Mouse (Mus musculus): ENCODE measurements around the gene Acap1. TPM values are rescaled to one million over a fixed set of nuclear protein-coding genes. Genes with fewer than 3 reads are reported as not detected.

The Acap1 gene
- polyA plus RNA-seq, 1 experiment from 2014 or later = 0.70 TPM

DNA sequence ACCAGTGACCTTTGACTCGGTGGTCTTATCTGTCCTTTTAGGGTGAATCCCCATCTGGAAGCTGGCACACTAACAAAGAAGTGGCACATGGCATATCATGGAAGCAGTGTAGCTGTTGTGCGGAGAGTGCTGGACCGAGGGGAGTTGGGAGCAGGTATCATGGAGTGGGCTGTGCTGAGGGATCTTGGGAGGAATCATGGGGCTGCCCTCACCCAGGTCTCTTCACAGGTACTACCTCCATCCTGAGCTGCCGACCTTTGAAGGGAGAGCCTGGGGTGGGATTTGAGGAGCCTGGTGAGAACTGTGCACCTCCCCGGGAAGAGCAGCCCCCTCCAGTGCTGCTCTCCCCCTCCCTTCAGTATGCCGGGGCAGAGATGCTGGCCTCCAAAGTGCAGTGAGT, 16.4 kb upstream of the Acap1 start:
- no peak for ATAC-seq (ENCODE audit: low FRiP score, low TSS enrichment)

GRCm38 (mm10) chr11:69910781-69911560, 15.6 kb upstream of the Acap1 start:
- Histone ChIP-seq H3K9ac (ENCODE audit: low read length) (no peak overlapping the region), H3K9me3 (ENCODE audit: control insufficient read depth, low read length) (no peaks in the 10 kb centered on the region), H3K27me3 (ENCODE audit: control insufficient read depth, insufficient read depth, low read length) (no peaks in the 10 kb centered on the region), H3K27ac (replicated peaks) (no peak overlapping the region), H3K36me3 (ENCODE audit: control insufficient read depth, insufficient read depth, low read length) (peaks cover 44% of the 10 kb centered on the region), H3K4me3 (ENCODE audit: low read depth, low read length) (no peak overlapping the region), H3K4me2 (replicated peaks; ENCODE audit: low read depth) (no peak overlapping the region), H3K4me1 (replicated peaks; ENCODE audit: control insufficient read depth, insufficient read depth) (peaks cover 2% of the 10 kb centered on the region; the same call in 1 of the 2 replicates)
- TF ChIP-seq EP300 (optimal IDR thresholded peaks at IDR 0.05) (no peak), CTCF (IDR thresholded peaks at IDR 0.05; ENCODE audit: low read depth) (no peak)
- DNase-seq (ENCODE audit: low spot score) (no peak), ATAC-seq (ENCODE audit: low FRiP score, low TSS enrichment) (no peak)
- 91% methylated on average over 17 of the region's 17 CpGs for WGBS

More for the DNA sequence above, 16.4 kb upstream of the Acap1 start:
- Histone ChIP-seq H3K27me3 (ENCODE audit: control insufficient read depth, insufficient read depth, low read length) (no peaks in the 10 kb centered on the region), H3K9ac (ENCODE audit: low read length) (no peak overlapping the region), H3K4me1 (replicated peaks; ENCODE audit: control insufficient read depth, insufficient read depth) (peaks cover 2% of the 10 kb centered on the region; the same call in 1 of the 2 replicates), H3K4me3 (ENCODE audit: low read depth, low read length) (no peak overlapping the region), H3K27ac (replicated peaks) (no peak overlapping the region), H3K9me3 (ENCODE audit: control insufficient read depth, low read length) (no peaks in the 10 kb centered on the region), H3K4me2 (replicated peaks; ENCODE audit: low read depth) (no peak overlapping the region), H3K36me3 (ENCODE audit: control insufficient read depth, insufficient read depth, low read length) (peaks cover 41% of the 10 kb centered on the region)
- TF ChIP-seq EP300 (optimal IDR thresholded peaks at IDR 0.05) (no peak), CTCF (IDR thresholded peaks at IDR 0.05; ENCODE audit: low read depth) (no peak)
- 89% methylated on average over 6 of the region's 6 CpGs for WGBS
- no peak for DNase-seq (ENCODE audit: low spot score)

DNA sequence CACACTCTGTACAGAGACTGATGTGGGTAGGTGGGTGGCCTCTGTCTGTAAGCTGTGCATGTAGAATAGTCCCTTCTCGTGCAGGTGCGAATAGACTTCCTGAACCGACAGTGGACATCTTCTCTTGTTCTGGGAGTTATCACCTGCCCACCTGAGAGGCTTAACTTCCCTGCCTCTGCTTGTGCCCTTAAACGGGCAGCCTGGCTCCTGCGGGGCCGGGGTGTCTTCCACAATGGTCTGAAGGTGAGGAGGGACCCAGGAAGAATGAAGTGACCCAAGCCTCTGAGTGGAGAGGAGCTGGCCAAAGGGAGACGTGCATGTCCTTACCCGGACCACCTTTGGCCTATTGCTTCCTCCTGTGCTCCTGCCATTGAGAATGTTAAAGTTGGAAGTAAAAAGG, 14.8 kb upstream of the Acap1 start:
- Histone ChIP-seq H3K27ac (replicated peaks) (no peak overlapping the region), H3K4me1 (replicated peaks; ENCODE audit: control insufficient read depth, insufficient read depth) (peaks cover 2% of the 10 kb centered on the region; the same call in 1 of the 2 replicates), H3K36me3 (ENCODE audit: control insufficient read depth, insufficient read depth, low read length) (peaks cover 43% of the 10 kb centered on the region), H3K9ac (ENCODE audit: low read length) (no peak overlapping the region), H3K9me3 (ENCODE audit: control insufficient read depth, low read length) (no peaks in the 10 kb centered on the region), H3K27me3 (ENCODE audit: control insufficient read depth, insufficient read depth, low read length) (no peaks in the 10 kb centered on the region), H3K4me2 (replicated peaks; ENCODE audit: low read depth) (no peak overlapping the region), H3K4me3 (ENCODE audit: low read depth, low read length) (no peak overlapping the region)
- WGBS = 95% methylated on average over 8 of the region's 8 CpGs
- ATAC-seq (ENCODE audit: low FRiP score, low TSS enrichment) (no peak), DNase-seq (ENCODE audit: low spot score) (no peak)
- TF ChIP-seq CTCF (IDR thresholded peaks at IDR 0.05; ENCODE audit: low read depth) = no peak
- no peak for TF ChIP-seq EP300 (optimal IDR thresholded peaks at IDR 0.05)

GRCm38 (mm10) chr11:69909174-69909573, 13.8 kb upstream of the Acap1 start:
- 89% methylated on average over 5 of the region's 5 CpGs for WGBS
- peaks cover 47% of the 10 kb centered on the region for H3K36me3 ChIP-seq (ENCODE audit: control insufficient read depth, insufficient read depth, low read length)

GRCm38 (mm10) chr11:69908645-69909044, 13.3 kb upstream of the Acap1 start:
- Histone ChIP-seq H3K27ac (replicated peaks) (no peak overlapping the region), H3K4me1 (replicated peaks; ENCODE audit: control insufficient read depth, insufficient read depth) (no peaks in the 10 kb centered on the region; the same call in 1 of the 2 replicates), H3K9ac (ENCODE audit: low read length) (no peak overlapping the region), H3K4me3 (ENCODE audit: low read depth, low read length) (no peak overlapping the region), H3K27me3 (ENCODE audit: control insufficient read depth, insufficient read depth, low read length) (no peaks in the 10 kb centered on the region), H3K9me3 (ENCODE audit: control insufficient read depth, low read length) (no peaks in the 10 kb centered on the region), H3K4me2 (replicated peaks; ENCODE audit: low read depth) (no peak overlapping the region), H3K36me3 (ENCODE audit: control insufficient read depth, insufficient read depth, low read length) (peaks cover 49% of the 10 kb centered on the region)
- ATAC-seq (ENCODE audit: low FRiP score, low TSS enrichment) (no peak), DNase-seq (ENCODE audit: low spot score) (no peak)
- WGBS = 93% methylated on average over 11 of the region's 11 CpGs
- TF ChIP-seq EP300 (optimal IDR thresholded peaks at IDR 0.05) (no peak), CTCF (IDR thresholded peaks at IDR 0.05; ENCODE audit: low read depth) (no peak)

More at GRCm38 (mm10) chr11:69909174-69909573, 13.8 kb upstream of the Acap1 start:
- H3K4me3 ChIP-seq (ENCODE audit: low read depth, low read length) = no peak overlapping the region
- no peak overlapping the region for H3K9ac ChIP-seq (ENCODE audit: low read length)
- no peak overlapping the region for H3K4me2 ChIP-seq (replicated peaks; ENCODE audit: low read depth)
- H3K27me3 ChIP-seq (ENCODE audit: control insufficient read depth, insufficient read depth, low read length) = no peaks in the 10 kb centered on the region
- no peak for ATAC-seq (ENCODE audit: low FRiP score, low TSS enrichment)
- no peak for DNase-seq (ENCODE audit: low spot score)
- no peaks in the 10 kb centered on the region for H3K9me3 ChIP-seq (ENCODE audit: control insufficient read depth, low read length)
- no peaks in the 10 kb centered on the region; the same call in 1 of the 2 replicates for H3K4me1 ChIP-seq (replicated peaks; ENCODE audit: control insufficient read depth, insufficient read depth)
- TF ChIP-seq CTCF (IDR thresholded peaks at IDR 0.05; ENCODE audit: low read depth) = no peak
- no peak for TF ChIP-seq EP300 (optimal IDR thresholded peaks at IDR 0.05)
- H3K27ac ChIP-seq (replicated peaks) = no peak overlapping the region

- H3K4me1 ChIP-seq (replicated peaks; ENCODE audit: control insufficient read depth, insufficient read depth) = peaks cover 4% of the 10 kb centered on the region; the same call in 1 of the 2 replicates
These were observed 9.0 kb upstream of the Acap1 start for GRCm38 (mm10) chr11:69904311-69904710.

More at GRCm38 (mm10) chr11:69904311-69904710, 9.0 kb upstream of the Acap1 start:
- Histone ChIP-seq H3K27me3 (ENCODE audit: control insufficient read depth, insufficient read depth, low read length) (no peaks in the 10 kb centered on the region), H3K9me3 (ENCODE audit: control insufficient read depth, low read length) (no peaks in the 10 kb centered on the region), H3K36me3 (ENCODE audit: control insufficient read depth, insufficient read depth, low read length) (peaks cover 35% of the 10 kb centered on the region), H3K4me3 (ENCODE audit: low read depth, low read length) (no peak overlapping the region), H3K9ac (ENCODE audit: low read length) (no peak overlapping the region), H3K4me2 (replicated peaks; ENCODE audit: low read depth) (no peak overlapping the region), H3K27ac (replicated peaks) (no peak overlapping the region)
- 96% methylated on average over 9 of the region's 9 CpGs for WGBS
- DNase-seq (ENCODE audit: low spot score) (no peak), ATAC-seq (ENCODE audit: low FRiP score, low TSS enrichment) (no peak)
- no peak for TF ChIP-seq EP300 (optimal IDR thresholded peaks at IDR 0.05)
- no peak for TF ChIP-seq CTCF (IDR thresholded peaks at IDR 0.05; ENCODE audit: low read depth)

Data from stomach, postnatal 0 days (tissue).